Mouse (Mus musculus) stomach, embryonic 15.5 days (tissue): ENCODE results near the gene Itgb7. TPM values are rescaled to one million over a fixed set of nuclear protein-coding genes. Genes with fewer than 3 reads are reported as not detected.

Source experiments
- ATAC-seq: fragments of 200-750 bp; cut with Nextera tagmentation; 2 replicates; pipeline ENCODE4 v1.8.0; 2017; ENCODE audit warnings: low read depth, moderate number of reproducible peaks, moderate TSS enrichment; ENCODE audit not compliant: insufficient read depth, low FRiP score
- H3K27ac ChIP-seq: fragments of 300-500 bp; sonication (generic); 2 replicates; pipeline ENCODE4 v1.5.1; 2015; ENCODE audit warnings: mild to moderate bottlenecking, inconsistent platforms
- H3K27me3 ChIP-seq: fragments of 300-500 bp; sonication (generic); replicated peaks from 2 replicates; pipeline ENCODE4 v1.6.1; 2015; ENCODE audit warnings: inconsistent platforms
- H3K36me3 ChIP-seq: fragments of 300-500 bp; sonication (generic); 2 replicates; pipeline ENCODE4 v1.6.1; 2015; ENCODE audit warnings: inconsistent platforms
- H3K4me1 ChIP-seq: fragments of 300-500 bp; sonication (generic); 2 replicates; pipeline ENCODE4 v1.6.1; 2015; ENCODE audit warnings: inconsistent platforms
- H3K4me2 ChIP-seq: fragments of 300-500 bp; sonication (generic); 2 replicates; pipeline ENCODE4 v1.6.1; 2015; ENCODE audit warnings: mild to moderate bottlenecking, inconsistent platforms
- H3K4me3 ChIP-seq: fragments of 300-500 bp; sonication (generic); replicated peaks from 2 replicates; pipeline ENCODE4 v1.5.1; 2015; ENCODE audit warnings: inconsistent platforms
- H3K9ac ChIP-seq: fragments of 300-500 bp; sonication (generic); 2 replicates; pipeline ENCODE4 v1.6.1; 2015; ENCODE audit warnings: inconsistent platforms
- H3K9me3 ChIP-seq: fragments of 300-500 bp; sonication (generic); 2 replicates; pipeline ENCODE4 v1.6.1; 2016; ENCODE audit warnings: inconsistent platforms
- WGBS: fragments of 180-500 bp; shearing (Covaris S2); methylation state at CpG from one replicate; pipeline ENCODE4 v1.1.7; 2015; 5-methylcytosine and 5-hydroxymethylcytosine counted together
- polyA plus RNA-seq: library from polyadenylated mRNA; unstranded; fragments of >200 nt; fragmentation: Nextera tagmentation; extraction: Ambion mirVana; gene quantifications from 2 replicates; pipeline ENCODE4 v1.2.1, GENCODE M21; 2015

The Itgb7 gene
- polyA plus RNA-seq, 1 experiment from 2014 or later: 9.6 TPM

DNA sequence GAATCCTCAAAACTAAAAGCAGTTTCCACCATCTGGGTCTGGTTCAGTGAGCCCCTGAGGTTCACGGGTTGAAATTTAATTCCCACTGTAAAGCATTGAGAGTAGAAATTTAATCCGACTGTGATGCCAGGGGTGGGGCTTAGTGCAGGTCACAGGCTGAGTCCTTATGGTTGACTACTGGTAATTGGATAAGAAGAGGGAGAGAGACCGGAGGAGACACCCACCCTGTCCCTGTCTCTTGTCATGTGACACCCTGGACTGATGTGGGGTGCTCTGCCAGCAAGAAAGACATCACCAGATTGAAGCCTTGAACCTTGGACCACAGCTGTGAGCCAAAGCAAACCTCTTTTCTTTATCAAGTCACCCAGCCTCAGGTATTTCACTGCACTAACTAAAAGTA, 48.7 kb downstream of the Itgb7 start:
- Histone ChIP-seq H3K4me3 (no peak overlapping the region), H3K4me2 (no peak overlapping the region), H3K9ac (no peak overlapping the region), H3K27me3 (no peaks in the 10 kb centered on the region), H3K9me3 (no peaks in the 10 kb centered on the region), H3K27ac (no peak overlapping the region), H3K4me1 (no peaks in the 10 kb centered on the region), H3K36me3 (peaks cover 3% of the 10 kb centered on the region; the same call in 1 of the 2 replicates)
- 85% methylated on average over 3 of the region's 3 CpGs for WGBS
- no peak for ATAC-seq

- peaks cover 8% of the 10 kb centered on the region for H3K36me3 ChIP-seq
- no peak overlapping the region for H3K4me2 ChIP-seq
- H3K9ac ChIP-seq: no peak overlapping the region
- WGBS: 91% methylated on average over 14 of the region's 14 CpGs
- no peaks in the 10 kb centered on the region for H3K9me3 ChIP-seq
- H3K4me1 ChIP-seq: no peaks in the 10 kb centered on the region
- H3K27me3 ChIP-seq: no peaks in the 10 kb centered on the region
- H3K4me3 ChIP-seq: no peak overlapping the region
- no peak for ATAC-seq
- no peak overlapping the region for H3K27ac ChIP-seq
Observed at GRCm38 (mm10) chr15:102179924-102180323, 51.8 kb downstream of the Itgb7 start.

GRCm38 (mm10) chr15:102179106-102179505, 52.6 kb downstream of the Itgb7 start:
- 80% methylated on average over 9 of the region's 9 CpGs for WGBS
- H3K9me3 ChIP-seq: no peaks in the 10 kb centered on the region
- no peak for ATAC-seq

GRCm38 (mm10) chr15:102178279-102178678, 53.5 kb downstream of the Itgb7 start:
- Histone ChIP-seq H3K9ac (no peak overlapping the region), H3K4me3 (no peak overlapping the region), H3K4me1 (no peaks in the 10 kb centered on the region), H3K36me3 (peaks cover 9% of the 10 kb centered on the region; the same call in 1 of the 2 replicates), H3K27ac (no peak overlapping the region), H3K9me3 (no peaks in the 10 kb centered on the region), H3K27me3 (no peaks in the 10 kb centered on the region), H3K4me2 (no peak overlapping the region)
- 13% methylated on average over 6 of the region's 6 CpGs for WGBS
- ATAC-seq: peak; percentile 59; the same call in 1 of the 2 replicates

More at GRCm38 (mm10) chr15:102179106-102179505, 52.6 kb downstream of the Itgb7 start:
- H3K27ac ChIP-seq: no peak overlapping the region
- no peak overlapping the region for H3K4me2 ChIP-seq
- peaks cover 9% of the 10 kb centered on the region; the same call in 1 of the 2 replicates for H3K36me3 ChIP-seq
- no peak overlapping the region for H3K4me3 ChIP-seq
- no peaks in the 10 kb centered on the region for H3K27me3 ChIP-seq
- H3K9ac ChIP-seq: no peak overlapping the region
- no peaks in the 10 kb centered on the region for H3K4me1 ChIP-seq

- Histone ChIP-seq H3K4me1 (no peaks in the 10 kb centered on the region), H3K27me3 (no peaks in the 10 kb centered on the region), H3K4me2 (no peak overlapping the region), H3K9me3 (no peaks in the 10 kb centered on the region), H3K9ac (no peak overlapping the region), H3K36me3 (peaks cover 9% of the 10 kb centered on the region; the same call in 1 of the 2 replicates), H3K4me3 (no peak overlapping the region), H3K27ac (no peak overlapping the region)
- 83% methylated on average over 8 of the region's 8 CpGs for WGBS
- no peak for ATAC-seq
Observed at GRCm38 (mm10) chr15:102177417-102177816, 54.3 kb downstream of the Itgb7 start.

GRCm38 (mm10) chr15:102176571-102177316, 55.0 kb downstream of the Itgb7 start:
- no peak overlapping the region for H3K27ac ChIP-seq
- 81% methylated on average over 7 of the region's 7 CpGs for WGBS

GRCm38 (mm10) chr15:102175736-102176319, 55.9 kb downstream of the Itgb7 start:
- Histone ChIP-seq H3K4me1 (no peaks in the 10 kb centered on the region), H3K4me2 (no peak overlapping the region), H3K27me3 (no peaks in the 10 kb centered on the region), H3K9ac (no peak overlapping the region), H3K9me3 (no peaks in the 10 kb centered on the region), H3K4me3 (no peak overlapping the region), H3K27ac (no peak overlapping the region), H3K36me3 (peaks cover 6% of the 10 kb centered on the region; the same call in 1 of the 2 replicates)
- 86% methylated on average over 16 of the region's 16 CpGs for WGBS
- no peak for ATAC-seq

More at GRCm38 (mm10) chr15:102176571-102177316, 55.0 kb downstream of the Itgb7 start:
- Histone ChIP-seq H3K36me3 (peaks cover 9% of the 10 kb centered on the region; the same call in 1 of the 2 replicates), H3K9me3 (no peaks in the 10 kb centered on the region), H3K4me3 (no peak overlapping the region), H3K27me3 (no peaks in the 10 kb centered on the region), H3K9ac (no peak overlapping the region), H3K4me1 (no peaks in the 10 kb centered on the region), H3K4me2 (no peak overlapping the region)
- no peak for ATAC-seq

DNA sequence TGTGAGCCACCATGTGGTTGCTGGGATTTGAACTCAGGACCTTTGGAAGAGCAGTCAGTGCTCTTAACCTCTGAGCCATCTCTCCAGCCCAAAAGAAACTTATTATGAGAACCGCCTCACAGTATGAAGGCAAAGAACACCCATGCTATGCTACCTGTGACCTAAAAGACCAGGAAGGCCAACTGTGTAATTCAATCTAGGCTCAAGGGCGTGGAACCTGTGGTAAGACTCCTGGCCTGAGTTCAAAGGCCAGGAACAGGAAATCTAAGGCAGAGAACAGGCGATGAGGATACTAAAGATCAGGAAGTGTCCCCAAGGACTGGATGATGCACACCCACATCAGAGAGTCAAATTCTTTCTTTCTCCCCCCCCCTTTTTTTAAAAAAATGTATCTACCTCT, 58.2 kb downstream of the Itgb7 start:
- H3K36me3 ChIP-seq: peaks cover 6% of the 10 kb centered on the region; the same call in 1 of the 2 replicates
- no peak overlapping the region for H3K4me2 ChIP-seq
- no peak for ATAC-seq
- H3K4me1 ChIP-seq: no peaks in the 10 kb centered on the region
- no peak overlapping the region for H3K27ac ChIP-seq
- H3K9ac ChIP-seq: no peak overlapping the region
- WGBS: 75% methylated on average over 3 of the region's 3 CpGs
- no peak overlapping the region for H3K4me3 ChIP-seq
- no peaks in the 10 kb centered on the region for H3K27me3 ChIP-seq
- no peaks in the 10 kb centered on the region for H3K9me3 ChIP-seq

GRCm38 (mm10) chr15:102169064-102169463, 62.7 kb downstream of the Itgb7 start:
- no peak overlapping the region for H3K27ac ChIP-seq
- no peak overlapping the region for H3K9ac ChIP-seq
- H3K27me3 ChIP-seq: no peaks in the 10 kb centered on the region
- 51% methylated on average over 2 of the region's 2 CpGs for WGBS
- no peak overlapping the region for H3K4me3 ChIP-seq
- no peaks in the 10 kb centered on the region for H3K9me3 ChIP-seq
- H3K4me1 ChIP-seq: peaks cover 8% of the 10 kb centered on the region; the same call in 1 of the 2 replicates
- ATAC-seq: peak; percentile 36; the same call in 1 of the 2 replicates
- H3K4me2 ChIP-seq: no peak overlapping the region
- H3K36me3 ChIP-seq: no peaks in the 10 kb centered on the region

DNA sequence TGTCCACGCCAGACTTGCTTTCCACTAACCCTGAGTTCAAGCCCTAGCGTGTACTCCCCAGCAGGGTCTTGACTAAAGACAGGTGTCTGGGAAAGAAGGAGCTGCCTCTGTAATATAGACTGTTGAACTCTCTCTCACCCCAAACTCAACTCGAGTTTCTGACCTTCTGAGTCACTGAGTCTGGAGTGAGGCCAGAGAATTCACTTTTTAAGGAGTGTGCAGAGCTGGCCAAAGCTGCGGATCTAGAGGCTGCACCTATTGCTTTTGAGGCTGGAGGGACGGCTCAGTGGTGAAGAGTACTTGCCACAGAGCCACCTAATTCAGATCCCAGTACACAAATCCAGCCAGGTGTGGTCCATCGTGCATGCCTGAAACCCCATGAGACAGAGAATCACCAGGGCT, 64.1 kb downstream of the Itgb7 start:
- ATAC-seq: peak; percentile 55; the same call in 1 of the 2 replicates
- WGBS: 28% methylated on average over 6 of the region's 6 CpGs
- Histone ChIP-seq H3K4me3 (no peak overlapping the region), H3K9ac (no peak overlapping the region), H3K27ac (peak overlapping the region; percentile 42; the same call in 1 of the 2 replicates), H3K9me3 (no peaks in the 10 kb centered on the region), H3K4me1 (peaks cover 8% of the 10 kb centered on the region; the same call in 1 of the 2 replicates), H3K36me3 (no peaks in the 10 kb centered on the region), H3K4me2 (no peak overlapping the region), H3K27me3 (no peaks in the 10 kb centered on the region)
